Mouse (Mus musculus) heart, adult 2 months (tissue): ENCODE measurements around the gene Fryl. TPM values are rescaled to one million over a fixed set of nuclear protein-coding genes. Genes with fewer than 3 reads are reported as not detected.
A peak's percentile ranks its signal among the peaks of the same experiment; 100 is the strongest.

Experiments
- DNase-seq, 2 experiments: peaks; one replicate each; pipeline ENCODE4 v3.0.0; 2021
- H3K27ac ChIP-seq: fragments of 200-600 bp; 2 replicates; pipeline ENCODE4 v1.8.1; 2022
- H3K27me3 ChIP-seq: fragments of 200-500 bp; 2 replicates; pipeline ENCODE4 v1.6.1; 2012; ENCODE audit warnings: mild to moderate bottlenecking, low read length, inconsistent platforms, mixed read lengths; ENCODE audit not compliant: control insufficient read depth, insufficient read depth
- H3K36me3 ChIP-seq: fragments of 200-500 bp; 2 replicates; pipeline ENCODE4 v1.6.1; 2012; ENCODE audit warnings: low read length, inconsistent platforms; ENCODE audit not compliant: control insufficient read depth, insufficient read depth
- H3K4me1 ChIP-seq: fragments of 200-500 bp; 2 replicates; pipeline ENCODE4 v1.6.1; 2011; ENCODE audit warnings: low read length; ENCODE audit not compliant: control insufficient read depth, insufficient read depth
- H3K4me3 ChIP-seq: fragments of 200-600 bp; 2 replicates; pipeline ENCODE4 v1.8.1; 2022
- H3K79me2 ChIP-seq: fragments of 200-500 bp; replicated peaks from 2 replicates; pipeline ENCODE4 v1.6.1; 2012; ENCODE audit warnings: mild to moderate bottlenecking, inconsistent platforms, low read length, moderate library complexity, mixed read lengths; ENCODE audit not compliant: control insufficient read depth, insufficient read depth
- H3K9ac ChIP-seq: fragments of 200-500 bp; 2 replicates; pipeline ENCODE4 v1.6.1; 2012; ENCODE audit warnings: low read depth, mild to moderate bottlenecking, control low read depth, inconsistent platforms, low read length, mixed read lengths
- CTCF ChIP-seq: fragments of 200-600 bp; IDR thresholded peaks from 2 replicates; pipeline ENCODE4 v1.8.1; 2022; ENCODE audit warnings: antibody characterized with exemption, mild to moderate bottlenecking, moderate library complexity
- EP300 ChIP-seq: fragments of 200-500 bp; IDR thresholded peaks from 2 replicates; pipeline ENCODE4 v1.6.1; 2011; ENCODE audit warnings: low read depth, low read length, control low read depth; ENCODE audit not compliant: insufficient read depth
- POLR2A ChIP-seq: fragments of 200-500 bp; IDR thresholded peaks from 2 replicates; pipeline ENCODE4 v1.6.1; 2011; ENCODE audit warnings: mild to moderate bottlenecking, low read depth, low read length, control low read depth; ENCODE audit not compliant: insufficient read depth
- WGBS: fragments of 180-500 bp; shearing (Covaris S2); methylation state at CpG from one replicate; pipeline ENCODE4 v1.1.7; 2018; 5-methylcytosine and 5-hydroxymethylcytosine counted together
- intact Hi-C: fragments of 180-260 bp; cut with DNase I; formaldehyde crosslinking; loops from one replicate; pipeline ENCODE4 v1.15.1; 2025
- polyA plus RNA-seq: library from polyadenylated mRNA; depleted of rRNA; stranded (reverse); fragments of >200 nt; gene quantifications from 2 replicates; pipeline ENCODE4 v1.2.3, GENCODE M21; 2012
- total RNA-seq, 2 experiments: library from RNA; stranded (reverse); gene quantifications; 2 replicates each; pipeline ENCODE4 v1.2.3; 2021

Fryl gene
- total and polyA plus RNA-seq, 3 experiments, result 25.9 to 40.7 (median 32.9) TPM

- Histone ChIP-seq H3K4me3 (no peak overlapping the region), H3K4me1 (no peaks in the 10 kb centered on the region), H3K79me2 (no peaks in the 10 kb centered on the region), H3K27me3 (no peaks in the 10 kb centered on the region), H3K9ac (no peak overlapping the region), H3K36me3 (no peaks in the 10 kb centered on the region; the same call in 1 of the 2 replicates), H3K27ac (no peak overlapping the region)
- WGBS, result 94% methylated on average over 5 of the region's 5 CpGs
- intact Hi-C loops, result loop anchor here (5.0 kb wide), 1 partner anchor 263 kb away; no protein-coding TSS in a partner anchor
- TF ChIP-seq EP300, result no peak
- TF ChIP-seq POLR2A, result no peak
- no peak for TF ChIP-seq CTCF
- DNase-seq, result no peak
Observed at GRCm38 (mm10) chr5:73119524-73119923, 136.9 kb downstream of the Fryl start.

- no peaks in the 10 kb centered on the region; the same call in 1 of the 2 replicates for H3K36me3 ChIP-seq
Observed at GRCm38 (mm10) chr5:73118786-73119185, 137.6 kb downstream of the Fryl start.

GRCm38 (mm10) chr5:73114878-73115277 lies 141.5 kb downstream of the Fryl start:
- Histone ChIP-seq H3K9ac (no peak overlapping the region), H3K36me3 (no peaks in the 10 kb centered on the region)
- WGBS, result 95% methylated on average over 4 of the region's 4 CpGs

More at GRCm38 (mm10) chr5:73118786-73119185, 137.6 kb downstream of the Fryl start:
- H3K27ac ChIP-seq, result no peak overlapping the region
- intact Hi-C loops, result loop anchor here (5.0 kb wide), 1 partner anchor 264 kb away; no protein-coding TSS in a partner anchor
- no peak for TF ChIP-seq POLR2A
- no peak for TF ChIP-seq CTCF
- no peak for TF ChIP-seq EP300
- H3K79me2 ChIP-seq, result no peaks in the 10 kb centered on the region
- H3K4me3 ChIP-seq, result no peak overlapping the region
- DNase-seq, result no peak
- H3K4me1 ChIP-seq, result no peaks in the 10 kb centered on the region
- 92% methylated on average over 14 of the region's 14 CpGs for WGBS
- H3K9ac ChIP-seq, result no peak overlapping the region
- no peaks in the 10 kb centered on the region for H3K27me3 ChIP-seq

GRCm38 (mm10) chr5:73112331-73112730 lies 144.1 kb downstream of the Fryl start:
- Histone ChIP-seq H3K36me3 (no peaks in the 10 kb centered on the region), H3K27me3 (no peaks in the 10 kb centered on the region), H3K4me1 (no peaks in the 10 kb centered on the region), H3K4me3 (no peak overlapping the region), H3K27ac (no peak overlapping the region), H3K9ac (no peak overlapping the region), H3K79me2 (no peaks in the 10 kb centered on the region)
- 94% methylated on average over 13 of the region's 13 CpGs for WGBS
- TF ChIP-seq CTCF (no peak), EP300 (no peak), POLR2A (no peak)
- intact Hi-C loops, result no loop called here
- no peak for DNase-seq

More at GRCm38 (mm10) chr5:73114878-73115277, 141.5 kb downstream of the Fryl start:
- TF ChIP-seq POLR2A (no peak), EP300 (no peak), CTCF (peak; percentile 89)
- no peak for DNase-seq
- no peaks in the 10 kb centered on the region for H3K27me3 ChIP-seq
- intact Hi-C loops, result loop anchor here (5.0 kb wide), 1 partner anchor 267 kb away; no protein-coding TSS in a partner anchor
- H3K4me1 ChIP-seq, result no peaks in the 10 kb centered on the region
- H3K4me3 ChIP-seq, result no peak overlapping the region
- no peaks in the 10 kb centered on the region for H3K79me2 ChIP-seq
- H3K27ac ChIP-seq, result no peak overlapping the region

- no peaks in the 10 kb centered on the region for H3K79me2 ChIP-seq
- no peak overlapping the region for H3K27ac ChIP-seq
- intact Hi-C loops, result no loop called here
- H3K4me1 ChIP-seq, result no peaks in the 10 kb centered on the region
- no peak for DNase-seq
- no peak overlapping the region for H3K9ac ChIP-seq
- no peak overlapping the region for H3K4me3 ChIP-seq
- no peaks in the 10 kb centered on the region; the same call in 1 of the 2 replicates for H3K36me3 ChIP-seq
- no peaks in the 10 kb centered on the region for H3K27me3 ChIP-seq
- no peak for TF ChIP-seq CTCF
- no peak for TF ChIP-seq EP300
- 83% methylated on average over 7 of the region's 7 CpGs for WGBS
Observed at GRCm38 (mm10) chr5:73103657-73104056, 152.8 kb downstream of the Fryl start.

- Histone ChIP-seq H3K36me3 (no peaks in the 10 kb centered on the region; the same call in 1 of the 2 replicates), H3K79me2 (no peaks in the 10 kb centered on the region), H3K27me3 (no peaks in the 10 kb centered on the region), H3K9ac (no peak overlapping the region), H3K4me1 (no peaks in the 10 kb centered on the region), H3K4me3 (no peak overlapping the region), H3K27ac (no peak overlapping the region)
- no peak for TF ChIP-seq POLR2A
- TF ChIP-seq CTCF, result no peak
- TF ChIP-seq EP300, result no peak
- intact Hi-C loops, result no loop called here
- 90% methylated on average over 10 of the region's 10 CpGs for WGBS
- DNase-seq, result no peak
Observed at GRCm38 (mm10) chr5:73102342-73102989, 154.0 kb downstream of the Fryl start.
